Mouse (Mus musculus) intestine, embryonic 16.5 days (tissue): ENCODE results near the gene Olfr247. TPM values are rescaled to one million over a fixed set of nuclear protein-coding genes. Genes with fewer than 3 reads are reported as not detected.
"Not testable (repeated sequence)": the region's sequence is repeated elsewhere in the genome, so short reads cannot be mapped to it uniquely, and the experiment has no call there.

Source experiments
- ATAC-seq: fragments of 200-750 bp; cut with Nextera tagmentation; 2 replicates; pipeline ENCODE4 v1.8.0; 2017; ENCODE audit warnings: moderate TSS enrichment, moderate library complexity
- H3K27ac ChIP-seq: fragments of 300-500 bp; sonication (generic); 2 replicates; pipeline ENCODE4 v1.5.1; 2014; ENCODE audit warnings: mild to moderate bottlenecking, low read length
- H3K27me3 ChIP-seq: fragments of 300-500 bp; sonication (generic); replicated peaks from 2 replicates; pipeline ENCODE4 v1.6.1; 2014; ENCODE audit warnings: low read length, control low read depth, mixed read lengths; ENCODE audit not compliant: control insufficient read depth, insufficient read depth
- H3K36me3 ChIP-seq: fragments of 300-500 bp; sonication (generic); 2 replicates; pipeline ENCODE4 v1.6.1; 2014; ENCODE audit warnings: low read length, control low read depth; ENCODE audit not compliant: control insufficient read depth, insufficient read depth
- H3K4me1 ChIP-seq: fragments of 300-500 bp; sonication (generic); 2 replicates; pipeline ENCODE4 v1.6.1; 2014; ENCODE audit warnings: low read length, control low read depth, mixed read lengths; ENCODE audit not compliant: control insufficient read depth, insufficient read depth
- H3K4me2 ChIP-seq: fragments of 300-500 bp; sonication (generic); 2 replicates; pipeline ENCODE4 v1.6.1; 2014; ENCODE audit warnings: low read depth, low read length, control low read depth
- H3K4me3 ChIP-seq: fragments of 300-500 bp; sonication (generic); 2 replicates; pipeline ENCODE4 v1.5.1; 2014; ENCODE audit warnings: mild to moderate bottlenecking, low read length
- H3K9ac ChIP-seq: fragments of 300-500 bp; sonication (generic); 2 replicates; pipeline ENCODE4 v1.6.1; 2014; ENCODE audit warnings: low read depth, low read length
- H3K9me3 ChIP-seq: fragments of 300-500 bp; sonication (generic); 2 replicates; pipeline ENCODE4 v1.6.1; 2016; ENCODE audit warnings: low read length, control low read depth; ENCODE audit not compliant: control insufficient read depth
- WGBS: fragments of 180-500 bp; shearing (Covaris S2); extraction: QIAGEN DNeasy Blood & Tissue Kit; methylation state at CpG from one replicate; pipeline ENCODE4 v1.1.7; 2014; 5-methylcytosine and 5-hydroxymethylcytosine counted together
- polyA plus RNA-seq: library from polyadenylated mRNA; unstranded; fragments of >200 nt; fragmentation: Nextera tagmentation; extraction: Ambion mirVana; gene quantifications from 2 replicates; pipeline ENCODE4 v1.2.1, GENCODE M21; 2015

The Olfr247 gene
- not detected in 2 replicates for polyA plus RNA-seq

DNA sequence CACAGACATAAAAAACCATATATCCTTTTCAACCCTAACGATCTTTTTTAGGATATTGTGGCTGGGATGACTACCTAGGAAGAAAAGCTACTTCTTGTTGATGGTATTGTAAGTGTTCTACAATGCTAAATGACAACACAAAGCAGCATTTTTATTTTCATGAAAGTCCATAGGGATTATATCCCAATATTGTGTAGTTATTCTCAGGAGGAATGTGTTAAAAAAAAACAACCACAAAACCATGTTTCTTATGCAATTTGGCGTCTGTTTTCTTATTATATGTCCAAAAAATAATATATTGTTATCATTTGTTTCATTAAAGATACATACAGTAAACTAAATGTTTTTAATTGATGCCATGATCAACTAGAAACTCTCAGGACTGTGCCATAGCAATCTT is at the start of gene Olfr247:
TSS of gene Olfr247 (minus strand) at position 101 of the 400 bp plus-strand sequence.
- not testable (repeated sequence) for H3K4me1 ChIP-seq, H3K36me3 ChIP-seq, H3K27ac ChIP-seq, H3K9ac ChIP-seq, H3K4me3 ChIP-seq, H3K4me2 ChIP-seq, H3K27me3 ChIP-seq, H3K9me3 ChIP-seq, ATAC-seq
- WGBS: no CpG with 5 or more reads among the region's 2 CpGs

DNA sequence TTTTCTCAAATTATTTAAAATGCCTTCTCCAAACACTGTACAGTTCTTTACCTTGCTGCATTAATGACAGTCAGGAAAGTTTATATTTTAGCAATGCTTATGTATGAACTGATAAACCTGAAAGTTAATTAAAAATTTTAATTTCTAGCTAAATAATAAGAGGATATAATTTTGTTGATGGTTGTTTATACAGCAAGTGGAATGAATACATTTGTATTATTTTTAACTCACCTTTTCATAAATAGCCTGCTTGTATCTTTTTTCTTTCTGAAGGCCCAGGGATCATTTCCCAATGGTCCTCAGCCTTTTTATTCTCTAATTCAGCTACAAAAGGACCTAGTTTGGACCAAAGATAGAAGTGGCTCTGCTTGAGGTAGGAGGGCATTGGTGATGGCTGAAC is 36.4 kb upstream of the Olfr247 start, which contains the start of gene Olfr820:
TSS of gene Olfr820 (plus strand) at position 301 of the 400 bp plus-strand sequence.
- Histone ChIP-seq H3K4me2 (no peak within 1 kb of the TSS), H3K4me3 (no peak within 1 kb of the TSS), H3K27ac (no peak within 1 kb of the TSS), H3K4me1 (no peaks in the 10 kb centered on the region), H3K9me3 (no peaks in the 10 kb centered on the region), H3K9ac (no peak within 1 kb of the TSS), H3K27me3 (no peaks in the 10 kb centered on the region), H3K36me3 (no peaks in the 10 kb centered on the region)
- ATAC-seq: no peak

DNA sequence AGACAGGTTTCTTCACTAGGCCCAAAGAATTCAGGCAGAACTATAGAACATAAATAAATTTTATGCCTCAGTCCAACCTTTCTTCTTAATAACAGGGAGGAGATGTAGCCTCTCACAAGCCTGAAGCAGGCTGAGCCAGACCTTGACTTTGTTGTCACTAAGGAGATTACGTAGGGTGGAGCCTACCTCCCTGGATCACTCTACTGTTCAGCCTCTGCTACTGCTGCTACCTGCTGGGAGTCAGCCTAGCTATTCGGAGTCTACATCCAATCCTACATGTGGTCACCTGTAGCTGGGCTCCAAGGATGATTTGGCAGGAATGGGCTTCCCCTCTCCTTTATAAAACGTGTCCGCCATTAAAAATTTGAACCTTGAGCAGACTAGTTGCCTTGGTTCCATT is 29.4 kb upstream of the Olfr247 start:
- H3K27ac ChIP-seq, H3K36me3 ChIP-seq, H3K4me3 ChIP-seq, H3K4me1 ChIP-seq, H3K4me2 ChIP-seq, H3K9ac ChIP-seq, H3K27me3 ChIP-seq, ATAC-seq, H3K9me3 ChIP-seq: not testable (repeated sequence)
- WGBS: 88% methylated on average over 4 of the region's 4 CpGs

DNA sequence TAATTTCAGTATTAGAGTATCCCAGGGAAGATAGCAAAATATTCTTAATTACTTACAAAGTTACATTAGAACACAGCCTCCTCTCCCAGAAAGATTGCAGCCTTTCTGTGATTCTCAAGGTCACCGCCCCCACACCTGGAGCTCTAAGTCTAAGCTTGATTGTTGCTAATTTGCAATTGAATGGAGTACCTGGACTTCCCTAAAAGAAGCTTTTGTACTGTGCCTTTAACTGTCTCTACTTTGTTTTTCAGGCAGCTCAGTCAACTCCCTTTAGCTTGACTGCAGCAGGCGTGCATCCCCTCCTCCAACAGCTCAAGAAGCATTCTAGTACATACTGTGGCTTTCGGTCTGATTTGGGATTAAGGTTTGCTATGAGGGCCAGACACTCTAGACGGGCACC is 28.2 kb upstream of the Olfr247 start:
- not testable (repeated sequence) for H3K4me1 ChIP-seq, H3K4me3 ChIP-seq, H3K27ac ChIP-seq, ATAC-seq, H3K9me3 ChIP-seq, H3K36me3 ChIP-seq, H3K4me2 ChIP-seq, H3K9ac ChIP-seq, H3K27me3 ChIP-seq
- WGBS: 83% methylated on average over 4 of the region's 4 CpGs

DNA sequence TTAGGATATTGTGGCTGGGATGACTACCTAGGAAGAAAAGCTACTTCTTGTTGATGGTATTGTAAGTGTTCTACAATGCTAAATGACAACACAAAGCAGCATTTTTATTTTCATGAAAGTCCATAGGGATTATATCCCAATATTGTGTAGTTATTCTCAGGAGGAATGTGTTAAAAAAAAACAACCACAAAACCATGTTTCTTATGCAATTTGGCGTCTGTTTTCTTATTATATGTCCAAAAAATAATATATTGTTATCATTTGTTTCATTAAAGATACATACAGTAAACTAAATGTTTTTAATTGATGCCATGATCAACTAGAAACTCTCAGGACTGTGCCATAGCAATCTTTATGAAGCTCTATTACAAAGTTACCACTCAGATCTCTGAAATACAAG is 9.0 kb upstream of the Olfr247 start, which contains the start of gene Gm10310:
TSS of gene Gm10310 (minus strand) at position 101 of the 400 bp plus-strand sequence.
- not testable (repeated sequence) for H3K27me3 ChIP-seq, H3K9me3 ChIP-seq, H3K27ac ChIP-seq, H3K4me3 ChIP-seq, H3K36me3 ChIP-seq, H3K9ac ChIP-seq, ATAC-seq, H3K4me1 ChIP-seq, H3K4me2 ChIP-seq
- WGBS: no CpG with 5 or more reads among the region's 1 CpGs

DNA sequence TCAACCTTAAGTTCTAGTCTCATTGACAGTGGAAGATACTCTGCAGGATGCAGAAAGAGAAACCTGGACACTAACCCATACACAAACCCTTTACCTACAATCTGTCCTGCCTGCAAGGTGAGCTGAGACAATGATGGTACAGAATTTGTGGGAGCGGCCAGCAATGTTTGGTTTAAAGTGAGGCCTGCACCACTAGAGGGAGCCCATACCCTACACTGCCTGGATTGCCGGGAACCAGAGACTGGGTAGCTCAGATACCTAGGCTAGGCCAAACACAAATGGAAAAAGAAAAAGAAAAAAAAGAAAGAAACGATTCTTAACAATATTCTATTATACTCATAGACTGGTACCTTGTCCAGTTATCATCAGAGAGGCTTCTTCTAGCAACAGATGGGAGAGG is 5.9 kb upstream of the Olfr247 start:
- H3K36me3 ChIP-seq, H3K27ac ChIP-seq, ATAC-seq, H3K27me3 ChIP-seq, H3K9ac ChIP-seq, H3K9me3 ChIP-seq, H3K4me2 ChIP-seq, H3K4me3 ChIP-seq, H3K4me1 ChIP-seq: not testable (repeated sequence)
- no CpG with 5 or more reads among the region's 3 CpGs for WGBS

DNA sequence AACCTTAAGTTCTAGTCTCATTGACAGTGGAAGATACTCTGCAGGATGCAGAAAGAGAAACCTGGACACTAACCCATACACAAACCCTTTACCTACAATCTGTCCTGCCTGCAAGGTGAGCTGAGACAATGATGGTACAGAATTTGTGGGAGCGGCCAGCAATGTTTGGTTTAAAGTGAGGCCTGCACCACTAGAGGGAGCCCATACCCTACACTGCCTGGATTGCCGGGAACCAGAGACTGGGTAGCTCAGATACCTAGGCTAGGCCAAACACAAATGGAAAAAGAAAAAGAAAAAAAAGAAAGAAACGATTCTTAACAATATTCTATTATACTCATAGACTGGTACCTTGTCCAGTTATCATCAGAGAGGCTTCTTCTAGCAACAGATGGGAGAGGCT is 2.9 kb downstream of the Olfr247 start:
- H3K9me3 ChIP-seq, H3K36me3 ChIP-seq, H3K4me3 ChIP-seq, H3K27ac ChIP-seq, H3K27me3 ChIP-seq, H3K4me2 ChIP-seq, H3K4me1 ChIP-seq, H3K9ac ChIP-seq: not testable (repeated sequence)
- no CpG with 5 or more reads among the region's 3 CpGs for WGBS
- peak; percentile 56; the same call in 1 of the 2 replicates for ATAC-seq

DNA sequence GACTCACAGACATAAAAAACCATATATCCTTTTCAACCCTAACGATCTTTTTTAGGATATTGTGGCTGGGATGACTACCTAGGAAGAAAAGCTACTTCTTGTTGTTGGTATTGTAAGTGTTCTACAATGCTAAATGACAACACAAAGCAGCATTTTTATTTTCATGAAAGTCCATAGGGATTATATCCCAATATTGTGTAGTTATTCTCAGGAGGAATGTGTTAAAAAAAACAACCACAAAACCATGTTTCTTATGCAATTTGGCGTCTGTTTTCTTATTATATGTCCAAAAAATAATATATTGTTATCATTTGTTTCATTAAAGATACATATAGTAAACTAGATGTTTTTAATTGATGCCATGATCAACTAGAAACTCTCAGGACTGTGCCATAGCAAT is 8.8 kb downstream of the Olfr247 start, which contains the start of gene Olfr819:
TSS of gene Olfr819 (minus strand) at position 101 of the 400 bp plus-strand sequence.
- not testable (repeated sequence) for ATAC-seq, H3K27me3 ChIP-seq, H3K4me2 ChIP-seq, H3K9ac ChIP-seq, H3K36me3 ChIP-seq, H3K27ac ChIP-seq, H3K4me1 ChIP-seq, H3K9me3 ChIP-seq, H3K4me3 ChIP-seq
- WGBS: 80% methylated on average over 2 of the region's 2 CpGs

DNA sequence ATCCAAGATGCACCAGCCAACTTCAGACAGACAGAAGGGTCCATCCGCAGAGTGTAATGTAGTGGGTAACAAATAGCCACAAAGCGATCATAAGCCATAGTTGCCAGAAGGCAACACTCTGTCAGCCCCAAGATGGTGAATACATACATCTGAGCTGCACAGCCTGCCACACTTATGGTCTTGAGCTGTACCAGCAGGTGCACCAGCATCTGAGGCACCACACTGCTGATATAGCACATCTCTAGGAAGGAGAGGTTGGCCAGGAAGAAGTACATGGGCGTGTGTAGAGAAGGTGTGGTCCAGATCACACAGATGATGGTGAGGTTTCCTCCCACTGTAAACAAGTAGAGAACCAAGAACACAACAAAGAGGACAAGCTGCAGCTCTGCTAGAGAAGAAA is 9.7 kb downstream of the Olfr247 start:
- not testable (repeated sequence) for H3K36me3 ChIP-seq, H3K9ac ChIP-seq, ATAC-seq, H3K4me2 ChIP-seq, H3K4me3 ChIP-seq, H3K27me3 ChIP-seq, H3K4me1 ChIP-seq, H3K27ac ChIP-seq, H3K9me3 ChIP-seq
- WGBS: 85% methylated on average over 2 of the region's 3 CpGs

DNA sequence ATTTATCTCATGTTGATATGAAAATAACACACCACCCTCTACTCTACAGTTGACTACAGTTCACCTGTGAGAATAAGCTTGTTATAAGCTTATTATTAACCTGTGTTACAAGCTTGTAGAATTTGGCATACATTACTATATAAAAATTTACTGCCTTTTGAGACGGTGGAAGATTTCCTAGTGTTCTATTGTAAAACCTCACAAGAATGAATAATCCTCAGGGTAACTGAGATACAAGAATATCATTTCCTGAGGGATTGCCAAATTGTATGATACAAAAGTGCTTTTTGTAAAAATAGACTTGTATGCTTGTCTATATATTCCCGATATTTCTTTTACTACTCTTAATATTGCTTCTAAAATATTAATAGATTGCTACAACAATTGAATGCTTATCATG is 26.9 kb downstream of the Olfr247 start, which contains the start of gene Olfr818:
TSS of gene Olfr818 (minus strand) at position 101 of the 400 bp plus-strand sequence.
- Histone ChIP-seq H3K27ac (no peak within 1 kb of the TSS), H3K4me1 (no peaks in the 10 kb centered on the region), H3K9ac (no peak within 1 kb of the TSS), H3K27me3 (no peaks in the 10 kb centered on the region), H3K9me3 (no peaks in the 10 kb centered on the region), H3K4me3 (no peak within 1 kb of the TSS), H3K36me3 (no peaks in the 10 kb centered on the region), H3K4me2 (no peak within 1 kb of the TSS)
- 90% methylated on average over 2 of the region's 2 CpGs for WGBS
- ATAC-seq: no peak
